In genomic region chr10:37439863-37440613, GRCm38 (mm10) we compare ENCODE assay signal across 15 mouse cellular contexts.
A peak's percentile ranks its signal among the peaks of the same experiment; 100 is the strongest.
DNase-seq lines count a peak whose midpoint lies in the region; ATAC-seq and TF ChIP-seq lines count a peak whose summit lies in the region.
"Had no signal": no experiment of that assay in that cellular context is flagged by ENCODE, and none has a peak within 500 bp of the region (broad histone marks: within the 10 kb centered on the region; RNA-seq: fewer than 3 reads in every experiment).

No protein-coding gene starts in this region.

- H3K27ac ChIP-seq in kidney, postnatal 0 days = no peak overlapping the region
- H3K27ac ChIP-seq in forebrain, embryonic 14.5 days (ENCODE audit: low read depth, low read length) = peak overlapping the region; percentile 74
- H3K27ac ChIP-seq in hindbrain, postnatal 0 days = no peak overlapping the region
- H3K27ac ChIP-seq in liver, embryonic 12.5 days = no peak overlapping the region
- H3K27ac ChIP-seq: heart, embryonic 13.5 days; liver, embryonic 14.5 days; stomach, embryonic 15.5 days had no signal

- no peaks in the 10 kb centered on the region for H3K27me3 ChIP-seq in kidney, postnatal 0 days (ENCODE audit: insufficient read depth, low read length)
- H3K27me3 ChIP-seq in forebrain, embryonic 14.5 days (replicated peaks; ENCODE audit: control insufficient read depth, insufficient read depth, low read length) = no peaks in the 10 kb centered on the region
- no peaks in the 10 kb centered on the region for H3K27me3 ChIP-seq in hindbrain, postnatal 0 days (ENCODE audit: insufficient read depth, low read length)
- H3K27me3 ChIP-seq in myocyte (ENCODE audit: control insufficient read depth, insufficient read depth, insufficient read length) = no peaks in the 10 kb centered on the region
- no peaks in the 10 kb centered on the region for H3K27me3 ChIP-seq in liver, embryonic 12.5 days (replicated peaks)
- H3K27me3 ChIP-seq: heart, embryonic 13.5 days; stomach, embryonic 15.5 days had no signal

- no peaks in the 10 kb centered on the region for H3K4me1 ChIP-seq in kidney, postnatal 0 days (replicated peaks; ENCODE audit: insufficient read depth, low read length)
- peaks cover 16% of the 10 kb centered on the region; the same call in 1 of the 2 replicates for H3K4me1 ChIP-seq in forebrain, embryonic 14.5 days (ENCODE audit: control insufficient read depth, insufficient read depth, low read length)
- no peaks in the 10 kb centered on the region for H3K4me1 ChIP-seq in hindbrain, postnatal 0 days (ENCODE audit: insufficient read depth, low read length)
- H3K4me1 ChIP-seq in liver, embryonic 12.5 days = no peaks in the 10 kb centered on the region
- H3K4me1 ChIP-seq: heart, embryonic 13.5 days; stomach, embryonic 15.5 days had no signal

- H3K9me3 ChIP-seq in kidney, postnatal 0 days (replicated peaks; ENCODE audit: low read length) = no peaks in the 10 kb centered on the region
- no peaks in the 10 kb centered on the region for H3K9me3 ChIP-seq in forebrain, embryonic 14.5 days (replicated peaks; ENCODE audit: control insufficient read depth, low read length)
- no peaks in the 10 kb centered on the region for H3K9me3 ChIP-seq in hindbrain, postnatal 0 days (ENCODE audit: low read length)
- H3K9me3 ChIP-seq in liver, embryonic 12.5 days (replicated peaks) = no peaks in the 10 kb centered on the region
- H3K9me3 ChIP-seq: heart, embryonic 13.5 days; stomach, embryonic 15.5 days had no signal

- ATAC-seq in kidney, postnatal 0 days (replicated peaks; ENCODE audit: low FRiP score, low read depth) = no peak
- ATAC-seq in forebrain, embryonic 14.5 days = peak; percentile 90
- peak; percentile 93 for ATAC-seq in hindbrain, postnatal 0 days
- ATAC-seq in liver, embryonic 12.5 days = no peak

- H3ac ChIP-seq in myocyte (ENCODE audit: control insufficient read depth, insufficient read length) = no peak overlapping the region

- WGBS in kidney, postnatal 0 days = 71% methylated on average over 4 of the region's 4 CpGs
- WGBS in forebrain, embryonic 14.5 days = 2% methylated on average over 4 of the region's 4 CpGs
- WGBS in hindbrain, postnatal 0 days = 34% methylated on average over 4 of the region's 4 CpGs
- WGBS in liver, embryonic 12.5 days (ENCODE audit: insufficient replicate concordance) = 61% methylated on average over 4 of the region's 4 CpGs

- no peak overlapping the region for H3K9ac ChIP-seq in kidney, postnatal 0 days (ENCODE audit: low read depth, low read length)
- H3K9ac ChIP-seq in forebrain, embryonic 14.5 days (ENCODE audit: low read length) = no peak overlapping the region
- no peak overlapping the region for H3K9ac ChIP-seq in hindbrain, postnatal 0 days (replicated peaks; ENCODE audit: low read length)
- no peak overlapping the region for H3K9ac ChIP-seq in liver, embryonic 12.5 days
- H3K9ac ChIP-seq: heart, embryonic 13.5 days; liver, embryonic 14.5 days; stomach, embryonic 15.5 days had no signal

- TF ChIP-seq POLR2A in myocyte (IDR thresholded peaks at IDR 0.05; ENCODE audit: insufficient read length, low read depth) = no peak

- H3K79me2 ChIP-seq in myocyte (ENCODE audit: control insufficient read depth, insufficient read depth) = no peaks in the 10 kb centered on the region

- TF ChIP-seq CTCF in kidney, postnatal 0 days (IDR thresholded peaks at IDR 0.05; ENCODE audit: low read depth) = no peak
- no peak for TF ChIP-seq CTCF in hindbrain, postnatal 0 days (IDR thresholded peaks at IDR 0.05; ENCODE audit: low read depth)

- no peak overlapping the region for H3K4me2 ChIP-seq in kidney, postnatal 0 days (ENCODE audit: low read length)
- H3K4me2 ChIP-seq in forebrain, embryonic 14.5 days (ENCODE audit: low read length) = no peak overlapping the region
- no peak overlapping the region for H3K4me2 ChIP-seq in hindbrain, postnatal 0 days (ENCODE audit: low read depth, low read length)
- peak overlapping the region; percentile 15 for H3K4me2 ChIP-seq in myocyte (ENCODE audit: low read depth)
- H3K4me2 ChIP-seq in liver, embryonic 12.5 days = no peak overlapping the region
- H3K4me2 ChIP-seq: heart, embryonic 13.5 days; stomach, embryonic 15.5 days had no signal

- no peak overlapping the region for H3K4me3 ChIP-seq in kidney, postnatal 0 days (replicated peaks; ENCODE audit: low read depth, low read length)
- no peak overlapping the region for H3K4me3 ChIP-seq in forebrain, embryonic 14.5 days (ENCODE audit: low read depth, low read length)
- H3K4me3 ChIP-seq in hindbrain, postnatal 0 days (ENCODE audit: low read length) = no peak overlapping the region
- H3K4me3 ChIP-seq in myocyte = no peak overlapping the region
- no peak overlapping the region for H3K4me3 ChIP-seq in liver, embryonic 12.5 days
- H3K4me3 ChIP-seq: heart, embryonic 13.5 days; stomach, embryonic 15.5 days had no signal

- peak; percentile 43 for DNase-seq in kidney, postnatal 0 days (ENCODE audit: low spot score)
- DNase-seq in kidney, adult 18-20 months = no peak
- peak; percentile 84 for DNase-seq in forebrain, embryonic 14.5 days (ENCODE audit: low spot score)
- peak; percentile 71 for DNase-seq in hindbrain, postnatal 0 days (ENCODE audit: low spot score)
- no peak for DNase-seq in right cerebral cortex, adult 2 months (ENCODE audit: low spot score in 2 of 2)
- DNase-seq in spleen, postnatal 14 days (ENCODE audit: low spot score in 2 of 2) = no peak
- DNase-seq: cerebellum, adult 18-20 months; heart, postnatal 4 days; kidney, adult 2 months; lung, postnatal 36 days had no signal

- H3K36me3 ChIP-seq in kidney, postnatal 0 days (ENCODE audit: insufficient read depth, low read length) = no peaks in the 10 kb centered on the region
- no peaks in the 10 kb centered on the region for H3K36me3 ChIP-seq in forebrain, embryonic 14.5 days (ENCODE audit: control insufficient read depth, insufficient read depth, low read length)
- no peaks in the 10 kb centered on the region for H3K36me3 ChIP-seq in hindbrain, postnatal 0 days (ENCODE audit: insufficient read depth, low read length)
- no peaks in the 10 kb centered on the region for H3K36me3 ChIP-seq in myocyte (ENCODE audit: control insufficient read depth, insufficient read depth)
- no peaks in the 10 kb centered on the region for H3K36me3 ChIP-seq in liver, embryonic 12.5 days
- H3K36me3 ChIP-seq: heart, embryonic 13.5 days; stomach, embryonic 15.5 days had no signal

TF ChIP-seq in myocyte, 11 proteins besides CTCF, POLR2A, EP300 and RAD21:
- TF ChIP-seq SRF (IDR thresholded peaks at IDR 0.05; ENCODE audit: control insufficient read depth, insufficient read length, low read depth) (no peak), E2F4 (IDR thresholded peaks at IDR 0.05; ENCODE audit: insufficient read depth) (no peak), USF1 (IDR thresholded peaks at IDR 0.05; ENCODE audit: low read depth) (no peak), TCF12 (IDR thresholded peaks at IDR 0.05; ENCODE audit: insufficient read depth, poor library complexity, severe bottlenecking) (peak; percentile 14), POLR2AphosphoS2 (IDR thresholded peaks at IDR 0.05; ENCODE audit: insufficient read length, low read depth) (no peak), REST (IDR thresholded peaks at IDR 0.05; ENCODE audit: insufficient read depth, insufficient read length) (no peak), MAX (IDR thresholded peaks at IDR 0.05; ENCODE audit: low read depth) (no peak), MYOD1 (IDR thresholded peaks at IDR 0.05; ENCODE audit: control insufficient read depth in 1 of 3, insufficient read length in 2 of 3, low read depth in 2 of 3) (peak in 2 of 3 experiments; percentile 90 to 91), TCF3 (IDR thresholded peaks at IDR 0.05; ENCODE audit: insufficient read length, low read depth) (peak; percentile 13), CEBPB (IDR thresholded peaks at IDR 0.05; ENCODE audit: insufficient read depth, poor library complexity, severe bottlenecking) (no peak), MYOG (IDR thresholded peaks at IDR 0.05; ENCODE audit: control insufficient read depth in 1 of 3, insufficient read depth in 1 of 3, insufficient read length in 2 of 3, low read depth in 2 of 3) (peak in 2 of 3 experiments; percentile 66 to 78)

Comparison
In these comparisons a context has a peak if more than half of its experiments do, and no peak if none do; other contexts are left out.
1. DNase-seq: peak in kidney, postnatal 0 days (single experiment), forebrain, embryonic 14.5 days (single experiment) and hindbrain, postnatal 0 days (single experiment); none in kidney, adult 18-20 months (single experiment), right cerebral cortex, adult 2 months (0 of 2) and spleen, postnatal 14 days (0 of 2).
2. ATAC-seq: peak in forebrain, embryonic 14.5 days (single experiment) and hindbrain, postnatal 0 days (single experiment); none in kidney, postnatal 0 days (single experiment) and liver, embryonic 12.5 days (single experiment).